Mouse (Mus musculus): ENCODE measurements around the gene Gm21828.
"Not testable (repeated sequence)": the region's sequence is repeated elsewhere in the genome, so short reads cannot be mapped to it uniquely, and the experiment has no call there.

Gm21828 gene

DNA sequence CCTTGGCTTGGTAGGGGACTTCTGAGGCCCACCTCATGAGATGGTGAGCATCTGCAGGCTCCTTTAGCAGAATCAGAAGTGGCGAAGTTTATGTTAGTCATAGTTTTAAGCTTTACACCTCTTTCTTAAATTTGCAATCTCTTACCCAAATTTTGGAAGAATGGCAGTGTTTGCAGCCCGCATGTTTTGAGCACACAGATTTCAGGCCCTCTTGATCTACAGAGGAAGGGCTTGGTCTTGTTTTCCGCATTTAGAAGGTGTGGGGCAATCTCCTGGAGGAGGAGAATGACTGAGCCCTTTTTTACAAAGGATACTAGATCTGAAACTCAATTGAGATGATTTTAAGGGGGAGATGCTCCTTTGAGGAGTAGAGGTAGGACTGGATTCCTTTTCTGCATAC is at the start of gene Gm21828:
TSS of gene Gm21828 (minus strand) at position 101 of the 400 bp plus-strand sequence.
- DNase-seq (ENCODE audit: low read depth, low spot score) = not testable (repeated sequence)

DNA sequence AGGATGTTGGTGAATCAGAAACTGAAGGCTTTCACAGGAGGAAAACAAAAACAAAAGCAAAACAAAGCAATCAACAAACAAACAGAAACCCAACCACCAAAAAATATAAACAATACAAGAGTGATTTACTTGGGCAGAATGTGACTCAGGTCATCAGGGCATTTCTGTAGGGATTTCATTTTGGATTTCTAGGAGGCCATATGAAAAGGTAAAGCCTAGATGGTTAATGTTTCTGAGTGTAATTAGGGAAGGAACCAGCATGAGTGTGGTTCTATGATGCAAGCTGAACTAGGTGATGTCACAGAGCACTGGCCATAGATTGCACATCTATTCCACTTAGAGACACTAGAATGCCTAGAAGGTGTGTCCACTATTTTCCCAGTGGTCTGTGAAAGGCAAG is 28.4 kb upstream of the Gm21828 start, which contains the start of the genes Gm21440 and Gm21454:
TSS of gene Gm21440 (plus strand) at position 301 of the 400 bp plus-strand sequence.
TSS of gene Gm21454 (plus strand) at position 352 of the 400 bp plus-strand sequence.
- DNase-seq (ENCODE audit: low read depth, low spot score) = not testable (repeated sequence)
